Mouse (Mus musculus) kidney, adult 2 months (tissue): Measurements from ENCODE around the gene Acp1. TPM values are rescaled to one million over a fixed set of nuclear protein-coding genes. Genes with fewer than 3 reads are reported as not detected.

ENCODE experiments used
- DNase-seq: peaks from one replicate; pipeline ENCODE4 v3.0.0; 2021
- H3K27ac ChIP-seq: fragments of 200-500 bp; 2 replicates; pipeline ENCODE4 v1.5.1; 2012; ENCODE audit warnings: low read depth, low read length, control low read depth, inconsistent platforms; ENCODE audit not compliant: insufficient read depth
- H3K27me3 ChIP-seq: fragments of 200-500 bp; replicated peaks from 2 replicates; pipeline ENCODE4 v1.6.1; 2012; ENCODE audit warnings: mild to moderate bottlenecking, moderate library complexity, low read length, inconsistent platforms; ENCODE audit not compliant: control insufficient read depth, insufficient read depth
- H3K36me3 ChIP-seq: fragments of 200-500 bp; 2 replicates; pipeline ENCODE4 v1.6.1; 2012; ENCODE audit warnings: mild to moderate bottlenecking, moderate library complexity, low read length, inconsistent platforms; ENCODE audit not compliant: control insufficient read depth, insufficient read depth
- H3K4me1 ChIP-seq: fragments of 200-500 bp; 2 replicates; pipeline ENCODE4 v1.6.1; 2011; ENCODE audit warnings: low read length; ENCODE audit not compliant: control insufficient read depth, insufficient read depth
- H3K4me3 ChIP-seq: fragments of 200-500 bp; 2 replicates; pipeline ENCODE4 v1.5.1; 2011; ENCODE audit warnings: mild to moderate bottlenecking, low read depth, low read length, control low read depth; ENCODE audit not compliant: insufficient read depth
- CTCF ChIP-seq: fragments of 200-500 bp; conservative IDR thresholded peaks from 2 replicates; pipeline ENCODE4 v1.5.1; 2011; ENCODE audit warnings: low read depth, mild to moderate bottlenecking, control low read depth, low read length, moderate library complexity, mixed read lengths; ENCODE audit not compliant: insufficient read depth, insufficient read length
- POLR2A ChIP-seq: fragments of 200-500 bp; IDR thresholded peaks from one replicate; pipeline ENCODE4 v1.6.1; 2011; ENCODE audit warnings: low read depth, low read length, control low read depth
- WGBS: fragments of 180-500 bp; shearing (Covaris S2); methylation state at CpG from one replicate; pipeline ENCODE4 v1.1.7; 2018; 5-methylcytosine and 5-hydroxymethylcytosine counted together
- polyA plus RNA-seq: library from polyadenylated mRNA; depleted of rRNA; stranded (reverse); fragments of >200 nt; gene quantifications from 2 replicates; pipeline ENCODE4 v1.2.3, GENCODE M21; 2012; rRNA removed

The Acp1 gene
- 9.6 and 12.2 TPM in 2 replicates for polyA plus RNA-seq

DNA sequence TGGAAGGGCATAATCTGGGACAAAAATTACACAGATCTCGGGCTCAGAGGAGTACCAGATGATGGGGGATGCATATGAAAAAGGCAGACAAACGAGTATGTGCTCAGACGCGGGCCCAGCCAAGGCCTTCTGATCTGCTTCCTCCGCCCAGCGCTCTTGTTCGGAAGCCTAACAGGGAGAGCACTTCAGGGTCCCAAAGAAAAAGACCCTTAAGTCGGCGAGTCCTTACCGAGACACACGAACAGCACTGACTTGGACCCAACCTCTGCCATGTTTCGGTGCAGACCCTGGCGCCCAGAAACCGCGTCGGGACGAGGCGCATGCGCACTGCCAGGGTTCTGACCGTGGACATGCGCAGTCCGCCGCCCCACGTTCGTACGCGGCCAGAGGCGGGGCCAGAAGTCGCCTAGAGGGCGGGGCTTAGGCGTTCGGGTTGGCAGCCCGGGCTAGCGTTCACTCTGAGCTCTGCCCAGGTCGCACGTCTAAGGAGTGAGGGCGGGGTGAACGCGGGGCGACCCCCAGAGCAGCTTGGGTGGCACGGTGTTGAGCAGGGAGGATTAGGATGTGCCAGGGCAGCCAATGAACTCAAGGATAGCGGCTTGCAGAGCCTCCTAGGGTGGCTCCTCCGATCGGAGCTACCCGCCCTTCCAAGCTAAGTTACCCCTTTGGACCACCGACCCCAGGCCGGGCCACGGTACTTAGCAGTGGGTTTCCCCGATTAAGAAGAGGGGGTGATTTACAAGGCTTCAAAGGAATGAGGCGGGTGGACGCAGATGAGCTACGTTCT, at the start of gene Acp1, which contains the start of gene Sh3yl1:
Gene Acp1 (minus strand): TSS at position 329 of the 787 bp plus-strand sequence.
Gene Sh3yl1 (plus strand): TSS at position 408 of the 787 bp plus-strand sequence.
- TF ChIP-seq POLR2A, result peak; percentile 51
- TF ChIP-seq CTCF, result no peak

DNA sequence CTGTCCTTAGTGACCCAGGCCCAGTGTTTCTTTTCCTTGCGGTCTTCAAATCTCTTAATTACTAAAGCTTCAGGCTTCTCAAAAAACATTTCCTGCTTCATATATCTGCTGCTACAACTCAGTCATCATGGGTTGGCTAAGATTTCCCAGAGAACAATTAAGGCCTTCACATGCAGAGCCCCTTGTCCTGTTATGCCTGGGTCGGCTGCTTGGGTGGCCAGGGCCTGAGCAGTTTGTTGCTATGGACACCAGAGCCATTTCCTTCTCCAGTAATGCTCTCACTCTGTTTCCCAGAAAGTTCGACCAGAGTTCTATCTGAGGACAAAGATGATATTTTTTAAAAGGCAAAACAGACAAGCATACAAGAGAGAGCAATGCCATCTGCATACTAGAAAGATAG, 32.8 kb upstream of the Acp1 start:
- peak overlapping the region; percentile 92 for H3K27ac ChIP-seq
- no peak overlapping the region for H3K4me3 ChIP-seq
- TF ChIP-seq POLR2A, result no peak
- TF ChIP-seq CTCF, result no peak
- no peaks in the 10 kb centered on the region for H3K27me3 ChIP-seq
- peaks cover 2% of the 10 kb centered on the region for H3K36me3 ChIP-seq
- 41% methylated on average over 3 of the region's 3 CpGs for WGBS
- peaks cover 9% of the 10 kb centered on the region; the same call in 1 of the 2 replicates for H3K4me1 ChIP-seq
- DNase-seq, result no peak

More for the DNA sequence above, at the start of gene Acp1, which contains the start of gene Sh3yl1:
- H3K27me3 ChIP-seq, result no peaks in the 10 kb centered on the region
- H3K4me1 ChIP-seq, result peaks cover 10% of the 10 kb centered on the region; the same call in 1 of the 2 replicates
- H3K36me3 ChIP-seq, result no peaks in the 10 kb centered on the region
- WGBS, result under 1% methylated on average over 52 of the region's 52 CpGs
- peak within 1 kb of the TSS; percentile 94 for H3K4me3 ChIP-seq
- peak within 1 kb of the TSS; percentile 95 for H3K27ac ChIP-seq
- peak; percentile 97 for DNase-seq

GRCm38 (mm10) chr12:30943057-30943986, 31.9 kb upstream of the Acp1 start:
- peak overlapping the region; percentile 92 for H3K27ac ChIP-seq
- H3K4me1 ChIP-seq, result peaks cover 9% of the 10 kb centered on the region; the same call in 1 of the 2 replicates
- peaks cover 2% of the 10 kb centered on the region for H3K36me3 ChIP-seq
- no peaks in the 10 kb centered on the region for H3K27me3 ChIP-seq
- H3K4me3 ChIP-seq, result no peak overlapping the region
- peak; percentile 93 for DNase-seq
- WGBS, result 57% methylated on average over 14 of the region's 14 CpGs
- TF ChIP-seq POLR2A (no peak), CTCF (peak; percentile 35; the same call in 1 of the 2 replicates)

- H3K27me3 ChIP-seq, result no peaks in the 10 kb centered on the region
- peaks cover under 1% of the 10 kb centered on the region for H3K36me3 ChIP-seq
- H3K27ac ChIP-seq, result peak overlapping the region; percentile 58
- no peak for TF ChIP-seq CTCF
- no peak for TF ChIP-seq POLR2A
- peak; percentile 61 for DNase-seq
- WGBS, result 39% methylated on average over 2 of the region's 2 CpGs
- no peak overlapping the region for H3K4me3 ChIP-seq
- peaks cover 7% of the 10 kb centered on the region; the same call in 1 of the 2 replicates for H3K4me1 ChIP-seq
Observed at GRCm38 (mm10) chr12:30936899-30937298, 25.5 kb upstream of the Acp1 start.

DNA sequence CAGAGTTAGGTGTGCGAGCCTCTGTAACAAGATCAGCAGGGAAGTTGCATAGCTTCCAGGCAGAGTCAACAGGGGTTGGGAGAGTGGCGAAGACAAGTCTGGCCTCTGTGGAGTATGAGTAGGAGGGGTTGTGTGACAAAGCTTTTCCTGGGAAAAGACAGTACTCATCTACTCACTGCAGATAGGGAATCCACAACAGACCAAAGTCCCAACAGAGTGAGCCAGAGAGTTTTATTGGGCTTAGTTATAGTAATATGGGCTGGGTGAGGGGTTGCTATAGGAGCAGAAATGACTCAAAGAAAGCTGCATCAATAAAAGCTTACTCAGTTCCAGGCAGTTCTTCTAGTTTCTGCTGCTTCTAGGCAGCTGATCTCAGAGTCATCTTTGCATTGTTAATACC, 21.9 kb upstream of the Acp1 start:
- 87% methylated on average over 2 of the region's 2 CpGs for WGBS
- peaks cover 2% of the 10 kb centered on the region; the same call in 1 of the 2 replicates for H3K36me3 ChIP-seq
- peaks cover 7% of the 10 kb centered on the region; the same call in 1 of the 2 replicates for H3K4me1 ChIP-seq
- no peak for DNase-seq
- no peak overlapping the region for H3K4me3 ChIP-seq
- no peak overlapping the region for H3K27ac ChIP-seq
- H3K27me3 ChIP-seq, result no peaks in the 10 kb centered on the region
- no peak for TF ChIP-seq CTCF
- no peak for TF ChIP-seq POLR2A

GRCm38 (mm10) chr12:30928182-30928581, 16.8 kb upstream of the Acp1 start:
- DNase-seq, result no peak
- no peak for TF ChIP-seq CTCF
- no peak for TF ChIP-seq POLR2A
- Histone ChIP-seq H3K27me3 (no peaks in the 10 kb centered on the region), H3K4me3 (no peak overlapping the region), H3K27ac (no peak overlapping the region), H3K36me3 (peaks cover 2% of the 10 kb centered on the region; the same call in 1 of the 2 replicates), H3K4me1 (no peaks in the 10 kb centered on the region)
- 79% methylated on average over 6 of the region's 6 CpGs for WGBS

- no peak overlapping the region for H3K4me3 ChIP-seq
- no peaks in the 10 kb centered on the region for H3K4me1 ChIP-seq
- WGBS, result 84% methylated on average over 3 of the region's 3 CpGs
- TF ChIP-seq POLR2A (no peak), CTCF (no peak)
- DNase-seq, result peak; percentile 24
- H3K36me3 ChIP-seq, result no peaks in the 10 kb centered on the region; the same call in 1 of the 2 replicates
- no peaks in the 10 kb centered on the region for H3K27me3 ChIP-seq
- H3K27ac ChIP-seq, result no peak overlapping the region
Observed at GRCm38 (mm10) chr12:30922401-30922800, 11.0 kb upstream of the Acp1 start.
